Mouse (Mus musculus) kidney, adult 2 months (tissue): ENCODE measurements around the gene Erbb4.

Source experiments
- CTCF ChIP-seq: fragments of 200-500 bp; conservative IDR thresholded peaks from 2 replicates; pipeline ENCODE4 v1.5.1; 2011; ENCODE audit warnings: low read depth, mild to moderate bottlenecking, control low read depth, low read length, moderate library complexity, mixed read lengths; ENCODE audit not compliant: insufficient read depth, insufficient read length
- POLR2A ChIP-seq: fragments of 200-500 bp; IDR thresholded peaks from one replicate; pipeline ENCODE4 v1.6.1; 2011; ENCODE audit warnings: low read depth, low read length, control low read depth

GRCm38 (mm10) chr1:68860341-68860740 is 247.5 kb downstream of the Erbb4 start:
- TF ChIP-seq POLR2A: no peak
- no peak for TF ChIP-seq CTCF
